Mouse (Mus musculus): ENCODE measurements at regions not wholly inside any gene's neighbourhood (a gene's known extent, or its start where the extent isn't known, plus 50 kb on each side); places are given as distances from the start of the nearest gene placed in this dataset.

GRCm38 (mm10) chr2:148571616-148572015 is 100.8 kb upstream of the Nxt1 start:
- TF ChIP-seq POLR2A (IDR thresholded peaks at IDR 0.05; ENCODE audit: borderline replicate concordance, extremely low read depth, low read depth, low read length) (no peak), CTCF (IDR thresholded peaks at IDR 0.05; ENCODE audit: insufficient read depth, low read length) (no peak)

Data from lung, adult 2 months (tissue).